Mouse (Mus musculus) kidney, postnatal 36 days (tissue): ENCODE results near the gene Fgd4.

ENCODE experiments used
- DNase-seq, 2 experiments: peaks; one replicate each; pipeline ENCODE4 v3.0.0; 2021 to 2022; ENCODE audit warnings: mixed read lengths in 2 of 2

The Fgd4 gene

DNA sequence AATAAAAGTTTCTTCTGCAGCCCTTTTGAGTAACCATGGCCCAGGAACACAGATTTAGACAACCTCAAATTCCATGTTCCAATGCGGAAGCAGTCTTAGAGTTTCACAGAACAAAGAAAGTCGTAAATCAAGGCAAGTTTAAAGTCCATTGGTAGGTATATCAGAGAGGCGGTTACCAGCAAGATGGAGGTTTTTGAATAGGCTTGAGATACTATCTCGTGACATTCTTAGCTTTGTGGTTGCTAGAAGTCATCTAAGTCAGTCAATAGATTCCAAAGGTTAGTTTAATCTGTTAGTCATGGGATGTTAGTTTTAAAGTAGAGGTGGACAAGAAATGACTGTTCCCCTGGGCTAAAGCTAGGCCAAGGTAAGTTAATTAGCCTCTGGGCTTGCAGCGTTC, at the start of gene Fgd4:
Gene Fgd4, minus strand, starts transcription at position 89 of the 400 bp plus-strand sequence.
- DNase-seq: peak; percentile 15 to 59

DNA sequence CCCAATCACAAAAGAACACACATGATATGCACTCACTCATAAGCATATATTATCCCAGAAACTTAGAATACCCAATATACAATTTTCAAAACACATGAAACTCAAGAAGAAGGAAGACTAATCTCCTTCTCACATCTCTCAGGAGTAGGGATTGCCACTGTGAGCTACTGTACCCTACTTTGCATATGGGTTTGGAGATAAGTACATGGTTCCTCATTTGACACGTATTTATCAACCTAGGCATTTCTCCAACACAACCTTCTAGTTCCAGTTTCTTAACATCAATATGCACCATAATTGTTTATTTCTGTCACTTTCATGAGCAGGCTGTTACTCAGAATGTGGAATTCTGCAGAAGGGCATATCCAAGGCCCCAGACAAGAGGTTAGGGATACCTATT, 44.8 kb upstream of the Fgd4 start:
- DNase-seq: no peak

DNA sequence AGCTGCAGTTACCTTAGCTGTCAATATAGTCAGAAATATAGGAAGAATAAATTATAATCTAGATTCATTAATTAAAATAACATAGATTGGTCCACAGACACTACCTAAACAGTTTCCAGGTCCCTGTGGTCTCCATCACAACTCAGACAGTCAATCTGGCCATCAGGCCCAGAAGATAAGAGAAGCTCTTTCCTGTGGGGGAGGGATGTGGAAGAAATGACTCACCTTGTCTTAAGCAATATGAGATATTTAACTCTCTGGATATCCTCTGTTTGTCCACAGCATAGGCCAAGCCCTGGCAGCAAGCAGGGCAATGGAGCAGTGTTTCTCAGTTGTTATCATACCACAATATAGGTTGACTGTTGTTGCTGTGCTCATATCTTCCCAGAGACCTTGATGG, 33.4 kb upstream of the Fgd4 start:
- DNase-seq: no peak

DNA sequence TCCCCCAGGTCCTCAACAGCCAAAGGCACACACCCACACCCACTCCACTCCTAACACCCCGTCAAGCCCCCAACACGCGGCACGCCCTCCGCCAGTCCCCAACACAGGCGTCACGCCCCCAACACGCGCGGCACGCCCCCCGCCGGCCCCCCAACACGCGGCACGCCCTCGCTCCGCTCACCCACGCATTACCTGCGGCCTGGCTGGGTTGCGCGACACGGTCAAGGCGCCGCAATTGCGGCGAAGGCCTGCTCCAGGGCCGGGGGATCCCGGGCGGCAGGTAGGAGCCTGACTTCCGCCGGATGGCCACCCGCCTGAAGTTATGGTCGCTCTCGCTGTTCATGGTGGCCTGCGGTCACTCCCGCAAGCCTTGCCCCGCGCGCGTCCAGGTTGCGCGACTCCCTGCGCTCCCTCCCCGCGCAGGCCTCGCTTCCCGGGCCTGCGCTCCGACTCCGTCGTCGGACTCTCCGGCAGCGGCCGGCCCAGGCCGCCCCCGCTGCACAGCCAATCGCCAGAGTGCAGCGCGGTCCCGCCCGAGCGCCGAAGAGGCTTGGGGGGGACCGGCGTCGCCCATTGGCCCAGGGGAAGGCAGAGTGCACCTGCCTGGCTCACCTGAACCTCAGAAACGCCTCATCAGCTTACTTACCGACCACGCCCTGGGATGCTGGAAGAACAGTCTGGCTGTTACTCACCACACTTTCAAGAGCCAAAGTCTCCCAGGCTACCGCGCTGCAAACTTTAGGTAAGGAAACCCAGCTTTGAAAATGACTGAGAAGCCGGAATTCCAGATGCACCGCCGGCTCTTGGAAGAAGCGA, 555 bp downstream of the Fgd4 start:
- DNase-seq: peak; percentile 81 to 84

DNA sequence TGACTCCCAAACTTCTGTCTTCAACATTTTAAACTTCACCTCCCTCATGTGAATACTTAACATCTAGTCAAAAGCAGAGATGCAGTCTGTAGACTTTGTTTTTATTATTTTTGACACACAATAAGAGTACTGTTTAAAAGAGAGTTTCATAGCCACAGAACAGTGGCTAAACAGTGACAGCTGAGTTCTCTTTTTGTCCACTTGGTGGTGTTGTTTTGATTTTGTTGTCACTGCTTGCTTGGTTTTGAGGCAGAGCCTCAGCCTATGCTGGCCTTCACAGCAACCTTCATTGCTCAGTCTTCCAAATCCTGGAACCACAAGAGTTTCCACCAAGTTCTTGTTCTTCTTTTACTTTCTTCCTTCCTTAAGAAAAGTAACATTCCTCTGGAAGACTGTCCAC, 3.8 kb downstream of the Fgd4 start:
- DNase-seq: peak; percentile 17 to 27

DNA sequence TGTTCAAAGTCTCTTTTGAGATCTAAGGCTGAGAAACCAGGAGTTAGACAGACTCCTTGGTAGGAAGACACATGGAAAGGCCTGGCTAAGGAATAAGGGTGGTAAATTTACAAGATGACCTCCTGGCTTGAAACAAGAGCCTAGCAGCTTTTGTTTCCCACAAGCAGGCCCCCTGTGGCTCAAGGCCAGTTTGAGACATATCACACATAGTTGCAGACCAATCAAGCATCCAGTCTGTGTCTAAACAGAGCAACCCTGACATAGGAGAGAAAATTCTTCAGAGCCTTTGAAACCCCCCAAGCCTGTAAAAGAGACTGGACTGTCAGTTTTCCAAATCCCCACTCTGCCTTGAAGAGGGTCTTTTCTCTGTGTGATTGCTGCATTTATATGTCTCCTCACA, 7.7 kb downstream of the Fgd4 start:
- peak in 1 of 2 experiments; percentile 27 for DNase-seq

DNA sequence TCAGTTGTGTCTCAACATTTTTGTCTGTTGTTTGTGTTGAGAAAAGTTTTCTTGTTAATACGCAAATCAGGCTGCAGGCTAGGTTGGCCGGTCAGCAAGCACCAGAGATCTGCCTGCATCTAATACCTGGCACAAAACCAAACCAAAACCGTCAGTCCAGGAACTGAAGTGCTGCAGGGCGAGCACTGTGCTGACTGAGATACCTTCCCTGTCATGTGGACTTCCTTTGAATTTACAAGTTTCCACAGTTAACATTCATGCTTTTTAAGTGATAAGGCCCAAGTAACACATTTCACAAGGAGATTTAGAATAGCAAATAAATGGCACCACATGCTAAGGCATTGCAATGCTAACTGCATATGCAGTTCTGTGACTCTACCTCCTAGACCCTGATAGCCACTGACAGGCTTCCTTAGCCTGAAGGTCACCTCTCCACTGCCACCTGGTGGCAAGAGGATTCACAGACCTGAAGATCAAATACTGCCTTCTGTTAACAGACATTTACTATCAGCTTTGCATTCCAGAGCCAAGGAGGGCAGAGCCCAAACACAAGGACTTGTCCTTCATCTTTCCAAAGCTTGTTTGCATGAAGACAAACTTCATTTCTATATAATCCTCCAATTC, 15.8 kb downstream of the Fgd4 start:
- peak; percentile 73 to 89 for DNase-seq

DNA sequence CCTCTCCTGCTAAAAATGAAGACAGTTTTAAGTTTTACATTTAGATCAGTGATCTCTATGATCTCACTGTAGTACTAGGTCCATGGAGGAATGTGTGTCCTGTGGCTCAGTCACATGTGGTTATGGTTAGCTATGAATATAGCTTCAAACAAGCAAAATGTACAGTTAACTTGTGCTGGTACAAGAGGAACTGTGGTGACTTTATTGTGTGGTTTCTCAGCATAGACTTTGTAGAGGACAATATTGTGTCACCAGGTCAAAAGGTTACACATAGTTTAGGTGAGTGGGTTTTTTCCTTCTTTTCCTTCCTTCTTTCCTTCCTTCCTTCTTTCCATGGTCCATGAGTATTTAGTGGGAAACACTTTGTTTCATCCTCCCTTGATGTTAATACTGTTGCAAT, 23.8 kb downstream of the Fgd4 start:
- DNase-seq: no peak

DNA sequence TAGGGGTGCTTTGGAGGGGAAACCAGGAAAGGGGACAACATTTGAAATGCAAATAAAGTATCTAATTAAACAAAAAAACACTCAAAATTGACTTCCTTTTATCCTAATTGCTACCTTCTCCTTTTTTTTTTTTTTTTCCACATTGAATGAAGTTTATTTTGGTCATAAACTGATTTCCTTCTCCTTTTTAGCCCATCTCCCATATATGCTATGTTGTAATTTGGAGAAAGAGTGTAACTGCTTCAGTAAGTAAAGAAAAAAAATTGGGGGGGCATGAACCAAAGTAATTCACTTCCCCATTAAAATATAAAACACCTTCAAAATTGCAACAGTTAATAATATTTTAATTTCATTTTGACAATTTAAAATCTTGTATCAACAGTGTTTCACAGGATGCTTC, 25.8 kb downstream of the Fgd4 start:
- DNase-seq: no peak

DNA sequence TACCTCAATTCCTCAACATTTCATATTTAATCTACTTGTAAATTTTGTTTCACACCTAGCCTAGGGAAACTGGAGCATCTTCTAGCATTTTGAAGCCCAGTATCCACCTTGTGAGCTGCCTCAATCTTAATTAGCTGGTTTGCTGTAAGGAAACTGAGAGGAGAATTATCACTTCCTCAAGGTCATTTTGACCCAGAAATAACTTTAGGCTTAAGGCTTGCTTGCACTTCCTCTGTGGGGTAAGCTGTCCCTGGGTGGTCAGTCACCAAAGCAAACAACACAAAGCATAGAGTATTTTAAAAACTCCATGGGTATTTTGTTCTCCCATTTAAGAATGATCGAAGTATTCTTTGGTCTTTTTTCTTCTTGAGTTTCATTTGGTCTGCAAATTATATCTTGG, 27.2 kb downstream of the Fgd4 start:
- DNase-seq: no peak

DNA sequence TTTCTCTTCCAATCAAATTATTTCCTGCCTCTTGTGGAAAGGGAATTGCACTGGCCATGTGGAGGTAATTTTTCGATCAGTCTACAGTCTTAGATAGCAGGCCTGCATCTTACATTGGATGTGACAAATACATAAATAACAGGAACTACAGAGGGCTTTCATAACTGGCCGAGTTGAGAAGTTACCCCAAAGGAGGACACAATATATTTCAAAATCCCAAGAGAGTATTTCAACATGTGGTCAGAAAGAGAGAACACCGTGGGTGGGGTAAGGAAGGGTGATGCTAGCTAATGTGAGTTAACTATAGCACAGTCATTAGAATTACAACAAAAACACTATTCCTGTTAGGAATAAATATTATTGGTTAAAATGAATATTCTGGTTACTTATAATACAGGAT, 29.0 kb downstream of the Fgd4 start:
- DNase-seq: no peak

DNA sequence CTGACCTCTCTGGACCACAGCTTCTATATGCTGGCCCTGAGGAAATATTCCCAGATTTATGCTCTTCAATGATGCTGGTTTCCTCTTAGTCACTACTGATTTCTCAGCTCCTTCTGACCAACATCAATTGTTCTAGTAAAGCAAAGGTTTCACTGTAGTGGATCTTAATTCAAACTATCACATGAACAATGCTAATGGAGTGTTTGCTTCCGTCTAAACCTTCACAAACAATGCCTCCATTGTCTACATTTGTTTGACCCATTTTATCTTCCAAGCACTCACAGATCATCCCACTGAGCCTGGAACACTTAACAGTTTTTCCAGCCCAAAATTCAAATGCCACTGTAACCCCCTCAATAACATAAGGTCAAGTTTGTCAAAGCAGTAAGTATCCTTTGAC, 33.6 kb downstream of the Fgd4 start:
- DNase-seq: no peak

DNA sequence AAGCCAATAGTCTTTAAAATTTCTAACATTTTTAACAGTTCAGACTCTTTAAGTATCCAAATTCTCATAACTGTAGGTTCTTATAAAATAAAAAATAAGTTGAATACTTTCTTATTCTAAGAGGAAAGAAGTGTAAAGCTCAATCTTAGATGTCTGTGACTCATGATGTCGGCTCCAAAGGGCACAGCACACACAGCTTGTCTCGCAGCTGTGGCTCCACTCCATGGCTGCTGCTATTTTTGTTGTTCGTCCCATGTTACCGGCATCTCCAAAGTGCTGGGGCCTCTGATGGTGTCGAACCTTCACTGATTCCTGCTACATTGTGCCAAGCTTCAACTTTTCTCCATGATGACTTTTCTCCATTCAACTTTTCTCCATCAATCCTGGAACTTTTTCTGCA, 34.1 kb downstream of the Fgd4 start:
- peak; percentile 27 to 33 for DNase-seq

DNA sequence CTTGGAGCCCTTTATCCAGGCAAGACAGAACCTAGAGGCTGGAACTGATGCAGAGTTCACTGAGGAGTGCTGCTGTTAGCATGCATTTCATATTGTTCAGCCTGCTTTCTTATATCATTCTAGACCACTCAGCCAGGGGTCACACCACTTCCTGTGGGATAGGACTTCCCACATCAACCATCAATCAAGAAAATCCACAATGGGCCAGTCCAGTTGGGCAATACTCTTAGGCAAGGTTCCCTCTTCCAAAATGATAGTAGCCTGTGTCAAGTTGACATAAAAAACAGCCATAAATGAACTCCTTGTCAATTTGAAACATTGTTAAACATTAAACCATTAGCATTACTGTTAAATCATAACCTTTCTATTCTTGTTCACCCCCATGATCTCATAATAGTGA, 34.6 kb downstream of the Fgd4 start:
- no peak for DNase-seq

DNA sequence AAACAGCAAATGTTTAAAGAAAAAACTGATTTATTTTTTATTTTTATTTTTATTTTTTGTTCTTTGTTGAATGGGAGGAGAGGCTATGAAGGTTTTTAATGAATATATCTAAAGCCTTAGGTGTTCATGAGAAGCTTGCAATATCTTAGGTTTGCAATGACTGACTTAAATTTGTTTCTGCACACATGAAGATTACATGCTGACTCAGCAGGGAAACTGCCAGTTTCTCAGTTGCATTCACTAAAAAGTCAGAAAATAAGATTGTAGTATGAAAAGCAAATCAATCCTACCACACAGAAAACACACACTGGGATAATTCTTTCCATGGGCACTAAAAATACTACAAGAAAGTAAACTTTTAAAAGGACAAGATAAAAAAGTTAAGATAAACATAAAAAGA, 39.6 kb downstream of the Fgd4 start:
- DNase-seq: no peak

DNA sequence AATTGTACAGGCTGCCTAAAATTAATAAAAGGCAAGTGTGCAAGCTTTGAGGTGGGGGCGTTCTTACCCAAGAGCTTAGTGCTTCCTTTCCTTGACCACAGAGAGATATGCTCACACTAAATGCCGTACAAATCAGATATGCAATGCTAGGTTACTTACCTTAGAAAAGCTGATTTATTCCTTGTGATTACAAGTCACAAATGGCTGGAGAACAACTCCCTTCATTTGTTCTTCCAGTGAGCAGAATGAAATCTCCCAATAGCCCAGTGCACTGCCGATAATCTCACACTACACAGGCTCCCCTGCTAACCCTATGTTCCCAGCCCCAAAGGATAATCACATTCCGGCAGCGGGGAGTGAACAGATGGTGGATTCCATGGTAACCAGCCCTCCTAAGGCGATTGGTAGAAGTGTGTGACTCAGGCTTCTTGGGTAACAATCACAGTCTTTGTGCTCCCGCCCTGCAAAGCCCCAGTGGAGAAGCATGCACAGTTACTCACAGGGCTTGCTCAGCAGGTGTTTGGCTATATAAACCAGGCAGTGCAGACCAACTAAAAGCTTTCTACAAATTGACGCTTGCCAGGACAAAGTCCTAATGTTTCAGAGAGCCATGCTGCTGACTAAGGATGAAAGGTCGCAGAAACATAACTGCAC, 40.3 kb downstream of the Fgd4 start:
- DNase-seq: peak; percentile 58 to 77

DNA sequence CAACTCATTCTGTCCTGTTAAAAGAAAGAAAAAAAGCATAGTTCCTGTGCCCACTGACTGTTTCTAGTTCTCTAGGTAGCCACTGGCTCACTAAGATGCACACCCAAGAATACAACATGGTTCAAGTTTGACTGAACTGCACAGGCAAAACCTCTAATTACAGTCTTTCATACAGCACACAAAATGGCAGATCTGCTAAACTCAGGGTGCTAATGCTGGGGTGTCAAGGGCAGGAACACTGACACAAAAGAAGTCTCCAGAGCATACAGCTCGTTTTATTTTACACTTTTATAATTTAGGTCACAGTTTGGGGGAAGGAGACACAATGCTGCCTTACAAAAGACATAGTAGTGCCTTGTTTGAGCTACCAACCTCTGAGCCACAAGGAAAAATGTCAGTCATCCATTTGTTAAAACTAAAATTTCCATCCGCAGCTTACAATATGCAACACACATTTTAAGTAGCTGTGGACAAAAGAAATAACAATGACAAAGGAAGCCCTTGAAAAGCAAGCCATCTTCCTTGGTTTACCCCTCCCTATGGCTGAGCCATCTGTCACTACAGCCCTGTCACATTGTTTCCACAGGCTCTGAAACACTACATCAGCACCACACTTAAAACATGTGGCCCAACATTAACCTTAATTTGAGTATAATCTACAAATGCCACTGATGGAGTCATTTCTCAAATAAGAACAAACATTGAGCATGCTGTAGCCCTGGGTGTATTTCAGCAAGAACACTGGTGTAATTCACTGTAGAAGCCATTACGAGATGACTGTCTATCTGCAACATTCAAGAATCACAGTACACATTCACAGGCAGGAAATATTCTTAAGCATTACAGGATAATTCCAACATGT, 41.1 kb downstream of the Fgd4 start:
- no peak for DNase-seq

DNA sequence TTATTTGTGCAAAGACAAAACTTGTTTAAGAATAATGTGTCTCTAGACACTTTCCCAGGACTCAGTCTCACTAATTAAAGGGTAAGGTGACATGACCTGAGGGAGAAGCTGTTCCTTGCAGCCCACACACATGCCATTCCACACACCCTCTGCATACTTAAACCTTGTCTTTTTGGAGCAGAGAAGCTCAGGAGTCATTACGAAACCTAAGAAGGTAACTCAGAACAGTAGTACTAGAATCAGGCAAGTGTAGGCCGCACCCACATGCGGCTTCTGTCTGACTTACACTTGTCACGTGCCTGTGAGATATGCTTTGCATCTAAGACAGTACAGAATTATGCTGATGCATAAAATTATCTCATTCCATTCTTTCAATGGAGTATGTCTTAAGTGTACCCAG, 42.6 kb downstream of the Fgd4 start:
- no peak for DNase-seq

DNA sequence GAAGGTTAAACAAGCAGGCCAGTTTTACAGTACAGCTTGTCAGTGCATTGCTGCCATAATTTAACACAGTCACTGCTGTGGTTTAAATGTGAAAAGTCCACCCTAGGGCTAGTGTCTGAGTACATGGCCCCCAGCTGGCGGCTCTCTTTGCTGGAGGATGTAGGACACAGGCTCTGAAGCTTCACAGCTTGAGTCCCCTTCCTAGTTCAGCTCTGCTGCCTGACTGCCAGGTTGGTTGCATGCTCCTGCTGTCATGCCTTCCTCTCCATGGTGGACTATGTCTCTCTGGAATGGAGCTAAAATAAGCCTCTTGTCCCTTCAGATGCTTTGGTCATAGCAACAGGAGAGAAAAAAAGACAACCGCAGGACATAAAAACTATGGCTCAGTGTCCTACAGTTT, 46.3 kb downstream of the Fgd4 start:
- DNase-seq: no peak

DNA sequence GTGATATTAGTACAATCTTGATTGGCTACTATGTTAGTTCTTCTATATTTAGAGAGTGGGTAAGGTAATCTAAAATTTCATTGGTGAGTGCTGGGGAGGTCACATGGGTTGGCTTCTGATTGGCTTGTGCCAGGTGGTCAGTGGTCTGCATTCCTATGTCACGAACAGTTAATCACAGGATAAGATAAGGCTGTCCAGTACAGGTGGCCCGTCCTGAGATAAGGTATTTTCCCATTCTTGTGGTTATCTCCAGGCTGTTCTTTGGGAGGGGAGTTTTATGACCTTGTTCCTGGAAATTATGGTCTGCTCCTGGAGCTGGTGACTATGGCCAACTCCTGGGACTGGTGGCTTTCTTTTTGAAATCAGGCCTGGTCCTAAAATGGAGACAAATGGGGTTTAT, 48.2 kb downstream of the Fgd4 start:
- no peak for DNase-seq

DNA sequence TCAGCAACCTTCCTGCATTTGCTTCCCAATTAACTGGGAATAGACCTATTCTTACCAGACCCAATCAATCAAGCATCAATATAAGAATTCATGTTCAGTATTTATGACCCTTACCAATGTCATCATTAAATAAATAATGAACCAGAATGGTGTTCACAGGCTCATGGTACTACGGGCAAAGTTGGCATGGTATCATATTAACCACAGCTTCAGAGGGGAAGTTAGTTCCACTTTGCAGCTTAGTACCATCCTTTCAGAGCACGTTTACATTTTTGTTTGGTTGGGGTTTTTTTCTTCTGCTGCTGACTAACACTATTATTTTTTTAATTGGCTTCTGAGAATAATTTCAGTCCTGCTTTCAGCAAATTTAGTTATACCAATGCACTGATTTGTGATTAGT, 51.2 kb downstream of the Fgd4 start:
- DNase-seq: no peak

DNA sequence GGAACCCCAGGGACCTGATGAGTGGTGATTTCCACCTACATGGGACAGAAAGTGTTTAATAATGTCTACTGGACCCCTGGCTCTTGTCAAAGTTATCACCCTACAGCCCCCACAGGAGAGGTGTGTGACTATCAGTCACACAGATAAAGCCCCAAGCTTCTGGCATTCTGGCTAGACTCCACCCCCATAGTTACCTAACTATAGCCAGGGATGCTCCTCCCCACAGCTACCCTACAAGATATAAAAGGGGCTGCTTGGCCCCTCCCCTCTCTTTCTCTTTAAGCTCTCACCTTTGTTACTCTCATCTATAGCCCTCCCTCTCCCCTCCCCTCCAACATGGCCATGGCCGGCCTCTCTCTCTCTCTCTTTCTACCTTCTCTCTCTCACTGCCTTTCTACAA, 53.7 kb downstream of the Fgd4 start:
- no peak for DNase-seq

DNA sequence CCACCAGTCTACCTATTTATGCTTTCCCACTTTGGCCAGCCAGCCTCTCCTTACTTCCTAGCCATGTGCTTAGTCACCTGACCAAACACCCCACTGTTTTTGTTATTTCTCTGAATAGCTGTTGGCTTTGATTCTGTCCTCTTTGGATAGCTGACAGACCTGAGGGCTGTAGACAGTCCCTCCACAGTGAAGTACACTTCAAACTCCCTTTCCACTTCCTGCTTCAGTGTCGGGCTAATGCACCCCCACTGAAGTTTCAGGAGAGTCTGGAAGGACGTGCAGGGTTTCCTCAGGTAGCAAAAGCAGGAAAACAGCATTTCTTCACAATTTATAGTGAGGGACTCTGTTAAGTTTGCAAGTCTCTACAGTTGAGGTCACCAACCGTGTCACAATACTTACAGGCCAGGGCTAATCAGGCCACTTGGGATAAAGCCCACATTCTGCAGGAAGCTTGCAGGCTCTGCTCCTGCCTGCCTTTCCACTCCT, 57.4 kb downstream of the Fgd4 start:
- DNase-seq: no peak
